Mouse (Mus musculus) hindbrain, embryonic 12.5 days (tissue): ENCODE data around the gene Ntm. TPM values are rescaled to one million over a fixed set of nuclear protein-coding genes. Genes with fewer than 3 reads are reported as not detected.

Experiments used
- ATAC-seq: fragments of 200-750 bp; cut with Nextera tagmentation; 2 replicates; pipeline ENCODE4 v1.8.0; 2017; ENCODE audit warnings: moderate TSS enrichment; ENCODE audit not compliant: low FRiP score
- H3K27ac ChIP-seq: fragments of 300-500 bp; sonication (generic); 2 replicates; pipeline ENCODE4 v1.5.1; 2016; ENCODE audit warnings: mild to moderate bottlenecking
- H3K27me3 ChIP-seq: fragments of 300-500 bp; sonication (generic); 2 replicates; pipeline ENCODE4 v1.6.1; 2016; ENCODE audit warnings: mild to moderate bottlenecking
- H3K36me3 ChIP-seq: fragments of 300-500 bp; sonication (generic); 2 replicates; pipeline ENCODE4 v1.6.1; 2016; ENCODE audit warnings: mild to moderate bottlenecking
- H3K4me1 ChIP-seq: fragments of 300-500 bp; sonication (generic); 2 replicates; pipeline ENCODE4 v1.6.1; 2016
- H3K4me2 ChIP-seq: fragments of 300-500 bp; sonication (generic); replicated peaks from 2 replicates; pipeline ENCODE4 v1.6.1; 2016; ENCODE audit warnings: mild to moderate bottlenecking
- H3K4me3 ChIP-seq: fragments of 300-500 bp; sonication (generic); 2 replicates; pipeline ENCODE4 v1.5.1; 2016; ENCODE audit warnings: mild to moderate bottlenecking
- H3K9ac ChIP-seq: fragments of 300-500 bp; sonication (generic); 2 replicates; pipeline ENCODE4 v1.6.1; 2016; ENCODE audit warnings: mild to moderate bottlenecking, moderate library complexity
- H3K9me3 ChIP-seq: fragments of 300-500 bp; sonication (generic); replicated peaks from 2 replicates; pipeline ENCODE4 v1.6.1; 2016; ENCODE audit warnings: mild to moderate bottlenecking
- WGBS: fragments of 180-500 bp; shearing (Covaris S2); methylation state at CpG from one replicate; pipeline ENCODE4 v1.1.7; 2016; 5-methylcytosine and 5-hydroxymethylcytosine counted together
- polyA plus RNA-seq: library from polyadenylated mRNA; unstranded; fragments of >200 nt; fragmentation: Nextera tagmentation; extraction: Ambion mirVana; gene quantifications from 2 replicates; pipeline ENCODE4 v1.2.1, GENCODE M21; 2016

Ntm gene
- polyA plus RNA-seq, 1 experiment from 2014 or later, result 61.3 TPM

GRCm38 (mm10) chr9:29788855-29789254 is 174.1 kb downstream of the Ntm start:
- 91% methylated on average over 9 of the region's 9 CpGs for WGBS
- H3K27me3 ChIP-seq, result no peaks in the 10 kb centered on the region
- ATAC-seq, result no peak
- no peaks in the 10 kb centered on the region for H3K9me3 ChIP-seq
- H3K4me3 ChIP-seq, result no peak overlapping the region
- no peak overlapping the region for H3K9ac ChIP-seq
- no peaks in the 10 kb centered on the region for H3K36me3 ChIP-seq
- H3K27ac ChIP-seq, result no peak overlapping the region
- H3K4me1 ChIP-seq, result no peaks in the 10 kb centered on the region
- H3K4me2 ChIP-seq, result no peak overlapping the region

GRCm38 (mm10) chr9:29787408-29787807 is 175.5 kb downstream of the Ntm start:
- Histone ChIP-seq H3K9ac (no peak overlapping the region), H3K9me3 (no peaks in the 10 kb centered on the region), H3K36me3 (no peaks in the 10 kb centered on the region), H3K27me3 (no peaks in the 10 kb centered on the region), H3K4me2 (no peak overlapping the region), H3K4me3 (no peak overlapping the region), H3K27ac (no peak overlapping the region), H3K4me1 (no peaks in the 10 kb centered on the region)
- 72% methylated on average over 4 of the region's 4 CpGs for WGBS
- no peak for ATAC-seq

GRCm38 (mm10) chr9:29782697-29783096 is 180.2 kb downstream of the Ntm start:
- no peak for ATAC-seq
- H3K27ac ChIP-seq, result no peak overlapping the region
- 86% methylated on average over 4 of the region's 4 CpGs for WGBS

DNA sequence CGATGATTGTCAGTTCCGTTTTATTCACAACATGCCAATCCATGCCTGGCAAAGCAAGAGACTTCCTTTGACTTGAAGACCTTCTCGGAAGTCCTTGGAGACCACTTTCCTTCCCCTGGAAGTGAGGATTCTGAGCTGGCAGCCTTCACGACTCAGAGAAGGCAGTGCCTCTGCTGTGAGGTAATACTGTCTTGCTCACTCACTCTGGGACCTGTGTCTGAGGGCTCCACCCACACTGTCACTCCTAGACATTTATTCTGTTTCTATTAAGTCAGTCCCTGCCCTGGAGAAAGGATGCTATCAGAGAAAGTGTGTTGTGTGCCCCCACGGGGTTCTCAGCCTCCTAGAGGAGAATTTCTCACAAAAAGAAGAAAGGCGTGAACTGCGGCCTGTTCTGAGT is 183.2 kb downstream of the Ntm start:
- H3K4me3 ChIP-seq, result no peak overlapping the region
- no peaks in the 10 kb centered on the region for H3K27me3 ChIP-seq
- WGBS, result 81% methylated on average over 7 of the region's 7 CpGs
- H3K4me2 ChIP-seq, result no peak overlapping the region
- no peaks in the 10 kb centered on the region for H3K9me3 ChIP-seq
- no peak for ATAC-seq
- H3K36me3 ChIP-seq, result no peaks in the 10 kb centered on the region
- peaks cover 5% of the 10 kb centered on the region; the same call in 1 of the 2 replicates for H3K4me1 ChIP-seq
- no peak overlapping the region for H3K27ac ChIP-seq
- no peak overlapping the region for H3K9ac ChIP-seq

More at GRCm38 (mm10) chr9:29782697-29783096, 180.2 kb downstream of the Ntm start:
- Histone ChIP-seq H3K4me1 (peaks cover 5% of the 10 kb centered on the region; the same call in 1 of the 2 replicates), H3K36me3 (no peaks in the 10 kb centered on the region), H3K9me3 (no peaks in the 10 kb centered on the region), H3K27me3 (no peaks in the 10 kb centered on the region), H3K4me3 (no peak overlapping the region), H3K4me2 (no peak overlapping the region), H3K9ac (no peak overlapping the region)

GRCm38 (mm10) chr9:29776951-29777350 is 186.0 kb downstream of the Ntm start:
- H3K9ac ChIP-seq, result no peak overlapping the region
- no peaks in the 10 kb centered on the region for H3K36me3 ChIP-seq
- WGBS, result 82% methylated on average over 3 of the region's 3 CpGs
- no peak overlapping the region for H3K4me3 ChIP-seq
- H3K27me3 ChIP-seq, result no peaks in the 10 kb centered on the region
- H3K9me3 ChIP-seq, result no peaks in the 10 kb centered on the region
- no peak for ATAC-seq
- H3K27ac ChIP-seq, result no peak overlapping the region
- peaks cover 11% of the 10 kb centered on the region; the same call in 1 of the 2 replicates for H3K4me1 ChIP-seq
- no peak overlapping the region for H3K4me2 ChIP-seq

- no peak for ATAC-seq
- Histone ChIP-seq H3K4me3 (no peak overlapping the region), H3K4me1 (peaks cover 13% of the 10 kb centered on the region; the same call in 1 of the 2 replicates), H3K27ac (no peak overlapping the region), H3K36me3 (no peaks in the 10 kb centered on the region), H3K27me3 (no peaks in the 10 kb centered on the region), H3K4me2 (no peak overlapping the region), H3K9me3 (no peaks in the 10 kb centered on the region), H3K9ac (no peak overlapping the region)
- WGBS, result 84% methylated on average over 4 of the region's 4 CpGs
Observed at GRCm38 (mm10) chr9:29776542-29776941, 186.4 kb downstream of the Ntm start.

- 85% methylated on average over 4 of the region's 4 CpGs for WGBS
- Histone ChIP-seq H3K27ac (no peak overlapping the region), H3K27me3 (no peaks in the 10 kb centered on the region), H3K4me2 (no peak overlapping the region), H3K36me3 (no peaks in the 10 kb centered on the region), H3K9me3 (no peaks in the 10 kb centered on the region), H3K4me1 (peaks cover 13% of the 10 kb centered on the region; the same call in 1 of the 2 replicates), H3K9ac (no peak overlapping the region), H3K4me3 (no peak overlapping the region)
- no peak for ATAC-seq
Observed at GRCm38 (mm10) chr9:29776030-29776429, 186.9 kb downstream of the Ntm start.

DNA sequence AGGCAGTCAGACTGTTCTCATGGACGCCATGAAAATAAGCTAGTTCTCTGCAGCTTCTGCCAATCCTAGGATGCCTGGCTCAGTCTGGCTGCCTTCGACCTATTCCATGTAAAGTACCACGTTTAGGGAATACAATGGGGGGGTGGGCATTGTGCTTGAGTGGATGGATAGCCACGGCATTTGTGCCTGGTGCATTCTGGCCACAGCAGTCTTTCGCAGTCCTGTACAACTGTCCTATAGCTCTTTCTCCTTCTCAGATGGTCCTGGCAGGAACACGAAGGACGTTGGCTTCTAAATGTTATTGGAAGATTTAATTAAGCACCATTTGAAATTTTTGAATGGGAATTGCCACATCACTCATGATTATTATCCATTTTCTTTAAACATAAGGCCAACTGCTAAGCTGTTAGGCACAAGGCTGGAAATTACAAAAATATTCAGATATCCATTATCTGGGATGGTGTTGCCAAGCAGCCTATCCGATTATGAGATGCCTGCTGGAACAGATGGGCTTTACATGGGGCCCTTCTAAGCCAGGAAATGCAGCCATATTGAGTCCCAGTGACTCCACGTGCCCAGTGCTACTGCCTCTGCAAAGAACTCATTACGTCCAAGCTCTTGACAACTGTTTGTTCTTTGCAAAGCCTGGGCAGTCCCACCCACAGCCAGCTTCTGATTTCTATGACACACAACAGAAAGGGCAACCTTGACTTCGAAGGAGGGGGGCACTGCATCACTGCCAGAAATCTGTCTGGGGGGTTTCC is 190.1 kb downstream of the Ntm start:
- no peaks in the 10 kb centered on the region for H3K27me3 ChIP-seq
- H3K4me1 ChIP-seq, result 0 out of 2 replicates have a peak, but pooled peaks cover 8% of the 10 kb centered on the region
- H3K9me3 ChIP-seq, result no peaks in the 10 kb centered on the region
- H3K9ac ChIP-seq, result no peak overlapping the region
- peak; percentile 33; the same call in 1 of the 2 replicates for ATAC-seq
- no peak overlapping the region for H3K27ac ChIP-seq
- H3K4me2 ChIP-seq, result no peak overlapping the region
- 68% methylated on average over 11 of the region's 11 CpGs for WGBS
- no peak overlapping the region for H3K4me3 ChIP-seq
- no peaks in the 10 kb centered on the region for H3K36me3 ChIP-seq

DNA sequence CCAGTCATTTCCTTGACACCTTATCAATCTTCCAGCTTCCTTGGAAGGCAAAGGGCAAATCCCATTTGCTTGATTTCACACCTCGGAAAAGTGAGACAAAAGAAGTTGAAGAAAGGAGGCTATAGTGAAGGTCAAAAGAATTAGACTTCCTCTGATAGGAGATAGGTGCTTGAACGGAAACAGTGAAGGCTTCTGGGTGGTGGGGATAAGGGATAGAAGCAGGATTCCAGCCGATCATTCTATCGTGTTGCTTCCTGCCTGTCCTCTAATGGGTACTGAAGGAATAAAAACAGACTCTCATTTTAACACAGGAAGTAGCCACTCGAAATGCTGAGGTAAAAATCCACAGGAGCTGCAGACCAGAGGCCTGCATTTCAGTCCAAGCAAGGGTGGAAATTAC is 191.1 kb downstream of the Ntm start:
- no peaks in the 10 kb centered on the region for H3K27me3 ChIP-seq
- H3K4me2 ChIP-seq, result no peak overlapping the region
- no peaks in the 10 kb centered on the region for H3K9me3 ChIP-seq
- H3K4me3 ChIP-seq, result no peak overlapping the region
- WGBS, result 34% methylated on average over 5 of the region's 5 CpGs
- no peaks in the 10 kb centered on the region for H3K36me3 ChIP-seq
- no peak overlapping the region for H3K9ac ChIP-seq
- 0 out of 2 replicates have a peak, but pooled peaks cover 8% of the 10 kb centered on the region for H3K4me1 ChIP-seq
- ATAC-seq, result no peak
- H3K27ac ChIP-seq, result peak overlapping the region; percentile 36

GRCm38 (mm10) chr9:29771071-29771785 is 191.7 kb downstream of the Ntm start:
- H3K36me3 ChIP-seq, result no peaks in the 10 kb centered on the region
- peak overlapping the region; percentile 24; the same call in 1 of the 2 replicates for H3K27ac ChIP-seq
- H3K9me3 ChIP-seq, result no peaks in the 10 kb centered on the region
- peak; percentile 64 for ATAC-seq
- H3K27me3 ChIP-seq, result no peaks in the 10 kb centered on the region
- no peak overlapping the region for H3K4me3 ChIP-seq
- H3K9ac ChIP-seq, result no peak overlapping the region
- 60% methylated on average over 23 of the region's 23 CpGs for WGBS
- peaks cover 13% of the 10 kb centered on the region; the same call in 1 of the 2 replicates for H3K4me1 ChIP-seq
- no peak overlapping the region for H3K4me2 ChIP-seq

- no peaks in the 10 kb centered on the region for H3K27me3 ChIP-seq
- no peaks in the 10 kb centered on the region for H3K36me3 ChIP-seq
- no peaks in the 10 kb centered on the region for H3K9me3 ChIP-seq
- no peak overlapping the region for H3K27ac ChIP-seq
- no peak for ATAC-seq
- no peak overlapping the region for H3K4me3 ChIP-seq
- WGBS, result 53% methylated on average over 4 of the region's 4 CpGs
- no peak overlapping the region for H3K9ac ChIP-seq
- no peak overlapping the region for H3K4me2 ChIP-seq
- H3K4me1 ChIP-seq, result peaks cover 13% of the 10 kb centered on the region; the same call in 1 of the 2 replicates
Observed at GRCm38 (mm10) chr9:29769361-29769760, 193.6 kb downstream of the Ntm start.
